Mouse (Mus musculus) embryo, embryonic 10 days (tissue): ENCODE measurements at regions not wholly inside any gene's neighbourhood (a gene's known extent, or its start where the extent isn't known, plus 50 kb on each side); places are given as distances from the start of the nearest gene placed in this dataset.
A peak's percentile ranks its signal among the peaks of the same experiment; 100 is the strongest.

Source experiments
- DNase-seq: peaks from one replicate; pipeline ENCODE4 v3.0.0-alpha.2; 2015; ENCODE audit warnings: low spot score

GRCm38 (mm10) chr8:44656031-44656430 lies 279.2 kb upstream of the Fat1 start:
- DNase-seq: no peak

GRCm38 (mm10) chr8:44656470-44656869 lies 278.8 kb upstream of the Fat1 start:
- no peak for DNase-seq

- DNase-seq: no peak
Observed at GRCm38 (mm10) chr8:44661696-44662095, 273.6 kb upstream of the Fat1 start.

GRCm38 (mm10) chr8:44687126-44687525 lies 248.1 kb upstream of the Fat1 start:
- DNase-seq: no peak

- no peak for DNase-seq
Observed at GRCm38 (mm10) chr8:44689837-44690592, 245.2 kb upstream of the Fat1 start.

GRCm38 (mm10) chr8:44690593-44690950 lies 244.7 kb upstream of the Fat1 start:
- DNase-seq: no peak

- no peak for DNase-seq
Observed at GRCm38 (mm10) chr8:44691140-44691539, 244.1 kb upstream of the Fat1 start.

GRCm38 (mm10) chr8:44692036-44692688 lies 243.1 kb upstream of the Fat1 start:
- DNase-seq: no peak

- no peak for DNase-seq
Observed at GRCm38 (mm10) chr8:44694861-44695260, 240.4 kb upstream of the Fat1 start.

- peak; percentile 32 for DNase-seq
Observed at GRCm38 (mm10) chr8:44696066-44696853, 239.0 kb upstream of the Fat1 start.

GRCm38 (mm10) chr8:44699384-44700105 lies 235.7 kb upstream of the Fat1 start:
- no peak for DNase-seq

GRCm38 (mm10) chr8:44704595-44705265 lies 230.5 kb upstream of the Fat1 start:
- DNase-seq: no peak

GRCm38 (mm10) chr8:44708659-44709170 lies 226.5 kb upstream of the Fat1 start:
- no peak for DNase-seq

GRCm38 (mm10) chr8:44709171-44709940 lies 225.9 kb upstream of the Fat1 start:
- no peak for DNase-seq

GRCm38 (mm10) chr8:44734577-44734976 lies 200.7 kb upstream of the Fat1 start:
- DNase-seq: peak; percentile 13

- DNase-seq: no peak
Observed at GRCm38 (mm10) chr8:44735801-44736200, 199.4 kb upstream of the Fat1 start.

GRCm38 (mm10) chr8:44743353-44743752 lies 191.9 kb upstream of the Fat1 start:
- DNase-seq: no peak

- no peak for DNase-seq
Observed at GRCm38 (mm10) chr8:44744991-44745658, 190.1 kb upstream of the Fat1 start.

GRCm38 (mm10) chr8:44758727-44759126 lies 176.5 kb upstream of the Fat1 start:
- DNase-seq: no peak

- no peak for DNase-seq
Observed at GRCm38 (mm10) chr8:44762731-44763130, 172.5 kb upstream of the Fat1 start.
